Mouse (Mus musculus) thymus, adult 2 months (tissue): ENCODE data around the gene Ccpg1.

Source experiments
- CTCF ChIP-seq: fragments of 200-500 bp; IDR thresholded peaks from 2 replicates; pipeline ENCODE4 v1.5.1; 2012; ENCODE audit warnings: mild to moderate bottlenecking, control low read depth, low read length, moderate library complexity, borderline replicate concordance; ENCODE audit not compliant: control insufficient read depth, poor library complexity, insufficient read depth; ENCODE audit errors: extremely low read depth
- POLR2A ChIP-seq: fragments of 200-500 bp; IDR thresholded peaks from 2 replicates; pipeline ENCODE4 v1.6.1; 2012; ENCODE audit warnings: mild to moderate bottlenecking, low read length, control low read depth, moderate library complexity; ENCODE audit not compliant: control insufficient read depth, poor library complexity, insufficient read depth; ENCODE audit errors: extremely low read depth

GRCm38 (mm10) chr9:72949572-72949971 lies 35.7 kb upstream of the Ccpg1 start:
- no peak for TF ChIP-seq CTCF
- no peak for TF ChIP-seq POLR2A
